Mouse (Mus musculus): ENCODE results near the gene Cenpt.
"Not testable (repeated sequence)": the region's sequence is repeated elsewhere in the genome, so short reads cannot be mapped to it uniquely, and the experiment has no call there.

Cenpt gene

GRCm38 (mm10) chr8:105854303-105854702 lies 1.2 kb upstream of the Cenpt start:
- DNase-seq (ENCODE audit: low spot score) = no peak

- DNase-seq (ENCODE audit: low spot score) = peak; percentile 15
Measured at GRCm38 (mm10) chr8:105852146-105852729, 840 bp downstream of the Cenpt start.

GRCm38 (mm10) chr8:105851651-105852143 lies 1.4 kb downstream of the Cenpt start:
- DNase-seq (ENCODE audit: low spot score) = peak; percentile 91

- DNase-seq (ENCODE audit: low spot score) = no peak
Measured at GRCm38 (mm10) chr8:105850611-105851010, 2.5 kb downstream of the Cenpt start.

- no peak for DNase-seq (ENCODE audit: low spot score)
Measured at GRCm38 (mm10) chr8:105850014-105850413, 3.1 kb downstream of the Cenpt start.

GRCm38 (mm10) chr8:105846678-105847077 lies 6.4 kb downstream of the Cenpt start:
- no peak for DNase-seq (ENCODE audit: low spot score)

- no peak for DNase-seq (ENCODE audit: low spot score)
Measured at GRCm38 (mm10) chr8:105839209-105839608, 13.9 kb downstream of the Cenpt start.

GRCm38 (mm10) chr8:105836991-105837390 lies 16.1 kb downstream of the Cenpt start:
- no peak for DNase-seq (ENCODE audit: low spot score)

GRCm38 (mm10) chr8:105835318-105835717 lies 17.8 kb downstream of the Cenpt start:
- peak; percentile 70 for DNase-seq (ENCODE audit: low spot score)

- DNase-seq (ENCODE audit: low spot score) = not testable (repeated sequence)
Measured at GRCm38 (mm10) chr8:105833740-105834139, 19.3 kb downstream of the Cenpt start.

- peak; percentile 98 for DNase-seq (ENCODE audit: low spot score)
Measured at GRCm38 (mm10) chr8:105826861-105827848, 25.9 kb downstream of the Cenpt start, which contains the start of the genes Ranbp10 and Tsnaxip1. Gene Ranbp10 (minus strand): TSS chr8:105827350. Gene Tsnaxip1 (plus strand): TSS chr8:105827731.

GRCm38 (mm10) chr8:105826379-105826778 lies 26.7 kb downstream of the Cenpt start:
- DNase-seq (ENCODE audit: low spot score) = no peak

- no peak for DNase-seq (ENCODE audit: low spot score)
Measured at GRCm38 (mm10) chr8:105825506-105825905, 27.6 kb downstream of the Cenpt start.

- no peak for DNase-seq (ENCODE audit: low spot score)
Measured at GRCm38 (mm10) chr8:105820925-105821324, 32.2 kb downstream of the Cenpt start.

- DNase-seq (ENCODE audit: low spot score) = no peak
Measured at GRCm38 (mm10) chr8:105819659-105820058, 33.4 kb downstream of the Cenpt start.

GRCm38 (mm10) chr8:105813241-105813640 lies 39.8 kb downstream of the Cenpt start:
- no peak for DNase-seq (ENCODE audit: low spot score)

- no peak for DNase-seq (ENCODE audit: low spot score)
Measured at GRCm38 (mm10) chr8:105812511-105812910, 40.6 kb downstream of the Cenpt start.

- DNase-seq (ENCODE audit: low spot score) = no peak
Measured at GRCm38 (mm10) chr8:105811543-105811942, 41.5 kb downstream of the Cenpt start.

GRCm38 (mm10) chr8:105811061-105811460 lies 42.0 kb downstream of the Cenpt start:
- DNase-seq (ENCODE audit: low spot score) = no peak

GRCm38 (mm10) chr8:105810245-105810786 lies 42.8 kb downstream of the Cenpt start:
- no peak for DNase-seq (ENCODE audit: low spot score)

- DNase-seq (ENCODE audit: low spot score) = no peak
Measured at GRCm38 (mm10) chr8:105808480-105808879, 44.6 kb downstream of the Cenpt start.

GRCm38 (mm10) chr8:105807766-105808165 lies 45.3 kb downstream of the Cenpt start:
- DNase-seq (ENCODE audit: low spot score) = no peak

GRCm38 (mm10) chr8:105805964-105806363 lies 47.1 kb downstream of the Cenpt start:
- DNase-seq (ENCODE audit: low spot score) = no peak

Measured in layer of hippocampus, adult 11-12 months (tissue).